Mouse (Mus musculus): Measurements from ENCODE around the gene B2m.
A peak's percentile ranks its signal among the peaks of the same experiment; 100 is the strongest.

Gene B2m

DNA sequence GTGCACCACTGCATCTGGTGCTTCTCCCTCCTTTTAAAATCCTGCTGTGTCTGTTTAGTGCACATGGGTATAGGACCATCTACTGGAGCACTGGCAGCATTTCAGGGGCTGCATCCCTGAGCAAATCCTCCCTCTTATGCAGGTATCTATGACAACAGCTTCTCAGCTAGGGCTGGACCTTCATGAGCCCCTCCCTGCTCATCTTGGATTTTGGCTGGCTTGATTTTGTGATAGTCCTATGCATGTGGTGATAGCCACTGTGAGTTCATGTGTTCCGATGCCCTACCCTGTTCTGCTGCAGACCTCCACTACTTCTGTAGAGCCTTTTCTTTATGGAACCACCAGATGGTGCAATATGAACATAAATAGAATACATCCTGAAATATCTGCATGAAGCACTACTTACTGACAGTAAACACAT, 47.0 kb downstream of the B2m start:
- peak; percentile 28 for DNase-seq (ENCODE audit: low read depth)

- DNase-seq (ENCODE audit: low read depth) = no peak
These were observed 54.0 kb downstream of the B2m start for GRCm38 (mm10) chr2:122201501-122201900.
